Mouse (Mus musculus): ENCODE measurements around the gene Rgl1.

DNA sequence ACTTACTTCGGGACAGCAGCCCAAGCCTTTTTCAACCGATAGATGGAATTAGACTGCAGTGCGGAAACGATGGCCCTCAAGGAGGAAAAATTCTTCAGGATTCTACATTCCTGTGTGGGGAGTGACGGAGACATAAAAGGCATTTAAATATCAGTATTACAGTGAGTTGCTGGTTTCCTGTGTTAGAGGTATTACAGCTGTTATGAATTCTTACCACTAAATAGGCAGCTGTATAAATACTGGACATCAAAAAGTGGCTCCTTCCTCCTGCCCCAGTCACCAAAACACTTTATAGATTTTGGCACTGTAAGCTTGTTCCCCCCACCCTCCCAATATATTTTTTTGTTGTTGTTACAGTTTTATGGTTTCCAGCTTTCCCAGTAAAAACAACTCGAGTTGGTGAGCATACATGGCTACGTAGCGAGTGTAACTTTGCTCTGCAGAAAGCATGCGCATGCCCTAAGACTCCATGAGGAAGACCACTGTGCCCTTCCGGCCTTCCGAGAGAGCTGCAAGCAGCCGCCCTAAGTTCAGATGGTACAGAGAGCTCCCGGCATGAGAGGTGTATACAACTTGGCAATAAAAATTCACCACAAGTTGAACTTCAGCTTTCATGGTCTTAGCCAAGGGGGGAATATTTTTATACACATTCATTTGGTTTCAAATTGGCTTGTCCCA lies 217.0 kb downstream of the Rgl1 start:
- TF ChIP-seq CTCF (IDR thresholded peaks at IDR 0.05; ENCODE audit: low read depth), result no peak
- TF ChIP-seq EP300 (IDR thresholded peaks at IDR 0.05; ENCODE audit: low read depth), result no peak

All from heart, postnatal 0 days (tissue).